Mouse (Mus musculus): ENCODE measurements around the gene Pdap1. TPM values are rescaled to one million over a fixed set of nuclear protein-coding genes. Genes with fewer than 3 reads are reported as not detected.

Gene Pdap1
- polyA plus RNA-seq, 1 experiment from 2014 or later = 90.9 TPM

Other genes with a start within 250 kb of the Pdap1 start
- gene Smurf1, start 174.4 kb downstream of the Pdap1 start, polyA plus RNA-seq (2015; fragmentation: Nextera tagmentation; extraction: Ambion mirVana) = 14.9 and 30.0 TPM in 2 replicates
- gene Gm4871, start 107.5 kb downstream of the Pdap1 start, polyA plus RNA-seq (2015; fragmentation: Nextera tagmentation; extraction: Ambion mirVana) = not detected in 2 replicates
- gene 1700018F24Rik, start 97.2 kb downstream of the Pdap1 start, polyA plus RNA-seq (2015; fragmentation: Nextera tagmentation; extraction: Ambion mirVana) = not detected in 2 replicates
- gene Arpc1a, start 56.4 kb downstream of the Pdap1 start, polyA plus RNA-seq (2015; fragmentation: Nextera tagmentation; extraction: Ambion mirVana) = 234 and 235 TPM in 2 replicates
- not detected in 2 replicates for gene Kpna7, start 56.2 kb downstream of the Pdap1 start, polyA plus RNA-seq (2015; fragmentation: Nextera tagmentation; extraction: Ambion mirVana)
- 72.7 and 84.8 TPM in 2 replicates for gene Arpc1b, start 26.0 kb downstream of the Pdap1 start, polyA plus RNA-seq (2015; fragmentation: Nextera tagmentation; extraction: Ambion mirVana)
- gene Bud31, start 124 bp upstream of the Pdap1 start, polyA plus RNA-seq (2015; fragmentation: Nextera tagmentation; extraction: Ambion mirVana) = 164 and 169 TPM in 2 replicates
- 19.6 and 22.4 TPM in 2 replicates for gene Ptcd1, start 26.9 kb upstream of the Pdap1 start, polyA plus RNA-seq (2015; fragmentation: Nextera tagmentation; extraction: Ambion mirVana)
- 45.4 and 47.4 TPM in 2 replicates for gene Cpsf4, start 27.0 kb upstream of the Pdap1 start, polyA plus RNA-seq (2015; fragmentation: Nextera tagmentation; extraction: Ambion mirVana)
- gene Atp5j2, start 51.8 kb upstream of the Pdap1 start, polyA plus RNA-seq (2015; fragmentation: Nextera tagmentation; extraction: Ambion mirVana) = 673 and 743 TPM in 2 replicates
- 13.1 and 14.1 TPM in 2 replicates for gene Zkscan14, start 61.6 kb upstream of the Pdap1 start, polyA plus RNA-seq (2015; fragmentation: Nextera tagmentation; extraction: Ambion mirVana)
- gene Zkscan5, start 64.3 kb upstream of the Pdap1 start, polyA plus RNA-seq (2015; fragmentation: Nextera tagmentation; extraction: Ambion mirVana) = 13.7 and 14.5 TPM in 2 replicates
- 27.2 and 30.0 TPM in 2 replicates for gene Zfp655, start 91.5 kb upstream of the Pdap1 start, polyA plus RNA-seq (2015; fragmentation: Nextera tagmentation; extraction: Ambion mirVana)
- 0.40 and 0.47 TPM in 2 replicates for gene Zscan25, start 140.3 kb upstream of the Pdap1 start, polyA plus RNA-seq (2015; fragmentation: Nextera tagmentation; extraction: Ambion mirVana)
- gene Cyp3a57, start 205.0 kb upstream of the Pdap1 start, polyA plus RNA-seq (2015; fragmentation: Nextera tagmentation; extraction: Ambion mirVana) = not detected in 2 replicates